Mouse (Mus musculus) colon, adult 2 months (tissue): ENCODE measurements around the gene Rnf31. TPM values are rescaled to one million over a fixed set of nuclear protein-coding genes. Genes with fewer than 3 reads are reported as not detected.

ENCODE experiments used
- polyA plus RNA-seq: library from polyadenylated mRNA; depleted of rRNA; stranded (reverse); fragments of >200 nt; gene quantifications from 2 replicates; pipeline ENCODE4 v1.2.3, GENCODE M21; 2012; rRNA removed

The Rnf31 gene
- polyA plus RNA-seq = 42.8 and 44.3 TPM in 2 replicates

GRCm38 (mm10) chr14:55591331-55591891 lies at the start of gene Rnf31:
TSS of gene Rnf31 (plus strand) at chr14:55591708.

GRCm38 (mm10) chr14:55559799-55560201 lies 31.7 kb upstream of the Rnf31 start, which contains the start of gene Dcaf11:
TSS of gene Dcaf11 (plus strand) at chr14:55560006.

GRCm38 (mm10) chr14:55560202-55561073 lies 31.1 kb upstream of the Rnf31 start, which contains the start of gene A730061H03Rik:
TSS of gene A730061H03Rik (minus strand) at chr14:55560406.

GRCm38 (mm10) chr14:55575302-55575701 lies 16.2 kb upstream of the Rnf31 start, which contains the start of gene Fitm1:
TSS of gene Fitm1 (plus strand) at chr14:55575617.

GRCm38 (mm10) chr14:55577871-55578667 lies 13.4 kb upstream of the Rnf31 start, which contains the start of gene Psme1:
TSS of gene Psme1 (plus strand) at chr14:55578123.

GRCm38 (mm10) chr14:55584702-55585565 lies 6.6 kb upstream of the Rnf31 start, which contains the start of gene Emc9:
TSS of gene Emc9 (minus strand) at chr14:55585302.

GRCm38 (mm10) chr14:55590748-55591330 lies 669 bp upstream of the Rnf31 start, which contains the start of gene Psme2:
TSS of gene Psme2 (minus strand) at chr14:55591113.

GRCm38 (mm10) chr14:55603271-55603632 lies 11.7 kb downstream of the Rnf31 start, which contains the start of gene Irf9:
TSS of gene Irf9 (plus strand) at chr14:55603571.

GRCm38 (mm10) chr14:55617822-55618221 lies 26.3 kb downstream of the Rnf31 start, which contains the start of gene Rec8:
TSS of gene Rec8 (plus strand) at chr14:55618037.

GRCm38 (mm10) chr14:55635523-55636007 lies 44.1 kb downstream of the Rnf31 start, which contains the start of gene Ipo4:
TSS of gene Ipo4 (minus strand) at chr14:55635957.

GRCm38 (mm10) chr14:55637795-55638194 lies 46.3 kb downstream of the Rnf31 start, which contains the start of gene Gm49378:
TSS of gene Gm49378 (minus strand) at chr14:55637895.

GRCm38 (mm10) chr14:55643060-55643907 lies 51.8 kb downstream of the Rnf31 start, which contains the start of gene Tm9sf1:
TSS of gene Tm9sf1 (minus strand) at chr14:55643806.

GRCm38 (mm10) chr14:55649884-55650283 lies 58.4 kb downstream of the Rnf31 start, which contains the start of gene Tssk4:
TSS of gene Tssk4 (plus strand) at chr14:55650184.

Other genes starting within 250 kb of the Rnf31 start
- 37.1 and 41.5 TPM in 2 replicates for gene Dhrs4, start 113.0 kb upstream of the Rnf31 start, polyA plus RNA-seq
- gene Carmil3, start 101.1 kb upstream of the Rnf31 start, polyA plus RNA-seq = 2.1 and 5.1 TPM in 2 replicates
- 0.24 and 0.66 TPM in 2 replicates for gene Cpne6, start 81.3 kb upstream of the Rnf31 start, polyA plus RNA-seq
- gene Nrl, start 66.7 kb upstream of the Rnf31 start, polyA plus RNA-seq = not detected in 2 replicates
- gene Pck2, start 51.4 kb upstream of the Rnf31 start, polyA plus RNA-seq = 45.8 and 47.0 TPM in 2 replicates
- gene Dcaf11, start 31.7 kb upstream of the Rnf31 start, polyA plus RNA-seq = 132 and 151 TPM in 2 replicates
- gene A730061H03Rik, start 31.3 kb upstream of the Rnf31 start, polyA plus RNA-seq = 0.83 TPM in 1 of 2 replicates, not detected in the other
- 0.16 and 0.64 TPM in 2 replicates for gene Fitm1, start 16.1 kb upstream of the Rnf31 start, polyA plus RNA-seq
- 60.5 and 62.2 TPM in 2 replicates for gene Psme1, start 13.6 kb upstream of the Rnf31 start, polyA plus RNA-seq
- 14.9 and 15.9 TPM in 2 replicates for gene Emc9, start 6.4 kb upstream of the Rnf31 start, polyA plus RNA-seq
- 67.0 and 77.2 TPM in 2 replicates for gene Psme2, start 595 bp upstream of the Rnf31 start, polyA plus RNA-seq
- 50.4 and 62.3 TPM in 2 replicates for gene Irf9, start 11.9 kb downstream of the Rnf31 start, polyA plus RNA-seq
- gene Rec8, start 26.3 kb downstream of the Rnf31 start, polyA plus RNA-seq = 0.84 and 4.8 TPM in 2 replicates
- 57.2 and 66.6 TPM in 2 replicates for gene Ipo4, start 44.2 kb downstream of the Rnf31 start, polyA plus RNA-seq
- gene Gm49378, start 46.2 kb downstream of the Rnf31 start, polyA plus RNA-seq = 8.0 and 15.1 TPM in 2 replicates
- 125 and 156 TPM in 2 replicates for gene Tm9sf1, start 52.1 kb downstream of the Rnf31 start, polyA plus RNA-seq
- gene Tssk4, start 58.5 kb downstream of the Rnf31 start, polyA plus RNA-seq = 3.1 and 3.2 TPM in 2 replicates
- 31.8 and 34.4 TPM in 2 replicates for gene Mdp1, start 68.8 kb downstream of the Rnf31 start, polyA plus RNA-seq
- 9.8 and 10.0 TPM in 2 replicates for gene Gmpr2, start 80.2 kb downstream of the Rnf31 start, polyA plus RNA-seq
- 171 and 229 TPM in 2 replicates for gene Nedd8, start 80.4 kb downstream of the Rnf31 start, polyA plus RNA-seq
- 9.6 and 11.9 TPM in 2 replicates for gene Tinf2, start 90.1 kb downstream of the Rnf31 start, polyA plus RNA-seq
- gene Tgm1, start 122.2 kb downstream of the Rnf31 start, polyA plus RNA-seq = 0.56 and 0.90 TPM in 2 replicates
- gene Rabggta, start 130.6 kb downstream of the Rnf31 start, polyA plus RNA-seq = 46.1 and 50.9 TPM in 2 replicates
- gene Dhrs1, start 154.0 kb downstream of the Rnf31 start, polyA plus RNA-seq = 60.1 and 67.8 TPM in 2 replicates
- 10.2 and 12.2 TPM in 2 replicates for gene Nop9, start 154.0 kb downstream of the Rnf31 start, polyA plus RNA-seq
- 78.1 and 83.2 TPM in 2 replicates for gene Cideb, start 166.8 kb downstream of the Rnf31 start, polyA plus RNA-seq
- gene Ltb4r2, start 169.7 kb downstream of the Rnf31 start, polyA plus RNA-seq = 1.9 and 2.0 TPM in 2 replicates
- gene Ltb4r1, start 174.3 kb downstream of the Rnf31 start, polyA plus RNA-seq = 1.5 and 2.1 TPM in 2 replicates
- gene Adcy4, start 192.4 kb downstream of the Rnf31 start, polyA plus RNA-seq = 7.3 and 12.7 TPM in 2 replicates
- 29.1 and 36.1 TPM in 2 replicates for gene Ripk3, start 197.2 kb downstream of the Rnf31 start, polyA plus RNA-seq
- gene Nfatc4, start 231.4 kb downstream of the Rnf31 start, polyA plus RNA-seq = 20.1 and 23.7 TPM in 2 replicates